Mouse (Mus musculus): Measurements from ENCODE around the gene Olfr1051. TPM values are rescaled to one million over a fixed set of nuclear protein-coding genes. Genes with fewer than 3 reads are reported as not detected.

Gene Olfr1051
- total RNA-seq (2023), result not detected in 2 replicates

GRCm38 (mm10) chr2:86278988-86279387 lies at the start of gene Olfr1051:
Gene Olfr1051, minus strand, starts transcription at chr2:86279088.

GRCm38 (mm10) chr2:86315184-86315583 lies 36.3 kb upstream of the Olfr1051 start, which contains the start of gene Olfr1053:
Gene Olfr1053, minus strand, starts transcription at chr2:86315284.

GRCm38 (mm10) chr2:86292155-86292554 lies 13.3 kb upstream of the Olfr1051 start, which contains the start of gene Olfr1052:
Gene Olfr1052, plus strand, starts transcription at chr2:86292455.

GRCm38 (mm10) chr2:86258228-86258627 lies 20.7 kb downstream of the Olfr1051 start, which contains the start of gene Olfr1049:
Gene Olfr1049, minus strand, starts transcription at chr2:86258328.

GRCm38 (mm10) chr2:86240189-86240588 lies 38.7 kb downstream of the Olfr1051 start, which contains the start of gene Olfr1048:
Gene Olfr1048, minus strand, starts transcription at chr2:86240289.

GRCm38 (mm10) chr2:86231301-86231700 lies 47.6 kb downstream of the Olfr1051 start, which contains the start of gene Olfr1047:
Gene Olfr1047, minus strand, starts transcription at chr2:86231401.

Other genes with a start within 250 kb of the Olfr1051 start
- not detected in 2 replicates for gene Olfr1034, start 233.2 kb downstream of the Olfr1051 start, total RNA-seq (2023)
- gene Olfr1036, start 205.1 kb downstream of the Olfr1051 start, total RNA-seq (2023), result not detected in 2 replicates
- not detected in 2 replicates for gene Olfr1037, start 191.7 kb downstream of the Olfr1051 start, total RNA-seq (2023)
- not detected in 2 replicates for gene Olfr1039, start 143.2 kb downstream of the Olfr1051 start, total RNA-seq (2023)
- gene Olfr1040, start 132.4 kb downstream of the Olfr1051 start, total RNA-seq (2023), result not detected in 2 replicates
- gene Olfr1042, start 117.2 kb downstream of the Olfr1051 start, total RNA-seq (2023), result not detected in 2 replicates
- gene Olfr1043, start 111.6 kb downstream of the Olfr1051 start, total RNA-seq (2023), result not detected in 2 replicates
- not detected in 2 replicates for gene Olfr1044, start 101.3 kb downstream of the Olfr1051 start, total RNA-seq (2023)
- not detected in 2 replicates for gene Olfr52, start 93.4 kb downstream of the Olfr1051 start, total RNA-seq (2023)
- not detected in 2 replicates for gene Olfr1045, start 76.1 kb downstream of the Olfr1051 start, total RNA-seq (2023)
- not detected in 2 replicates for gene Olfr1046, start 59.8 kb downstream of the Olfr1051 start, total RNA-seq (2023)
- gene Olfr1047, start 47.7 kb downstream of the Olfr1051 start, total RNA-seq (2023), result not detected in 2 replicates
- gene Olfr1048, start 38.8 kb downstream of the Olfr1051 start, total RNA-seq (2023), result not detected in 2 replicates
- not detected in 2 replicates for gene Olfr1049, start 20.8 kb downstream of the Olfr1051 start, total RNA-seq (2023)
- not detected in 2 replicates for gene Olfr1052, start 13.4 kb upstream of the Olfr1051 start, total RNA-seq (2023)
- not detected in 2 replicates for gene Olfr1053, start 36.2 kb upstream of the Olfr1051 start, total RNA-seq (2023)
- gene Olfr1054, start 56.3 kb upstream of the Olfr1051 start, total RNA-seq (2023), result not detected in 2 replicates
- gene Olfr1055, start 71.2 kb upstream of the Olfr1051 start, total RNA-seq (2023), result not detected in 2 replicates
- gene Olfr1056, start 83.4 kb upstream of the Olfr1051 start, total RNA-seq (2023), result not detected in 2 replicates
- gene Olfr1057, start 99.3 kb upstream of the Olfr1051 start, total RNA-seq (2023), result not detected in 2 replicates
- gene Olfr1058, start 109.5 kb upstream of the Olfr1051 start, total RNA-seq (2023), result not detected in 2 replicates
- gene Olfr1061, start 135.0 kb upstream of the Olfr1051 start, total RNA-seq (2023), result not detected in 2 replicates
- not detected in 2 replicates for gene Olfr1062, start 147.7 kb upstream of the Olfr1051 start, total RNA-seq (2023)
- not detected in 2 replicates for gene Olfr1065, start 171.5 kb upstream of the Olfr1051 start, total RNA-seq (2023)
- gene Olfr1066, start 177.2 kb upstream of the Olfr1051 start, total RNA-seq (2023), result not detected in 2 replicates
- gene Olfr228, start 208.3 kb upstream of the Olfr1051 start, total RNA-seq (2023), result not detected in 2 replicates
- gene Olfr1076, start 229.4 kb upstream of the Olfr1051 start, total RNA-seq (2023), result not detected in 2 replicates

Data from neutrophil, adult 65 days (primary cell).